Mouse (Mus musculus) liver, adult 2 months (tissue): ENCODE data around the gene Il1b.

Source experiments
- CTCF ChIP-seq: fragments of 200-500 bp; IDR thresholded peaks from 2 replicates; pipeline ENCODE4 v1.5.1; 2011; ENCODE audit warnings: low read depth, low read length, control low read depth
- POLR2A ChIP-seq: fragments of 200-500 bp; IDR thresholded peaks from 2 replicates; pipeline ENCODE4 v1.6.1; 2011; ENCODE audit warnings: low read length, control low read depth; ENCODE audit not compliant: insufficient read depth; ENCODE audit errors: extremely low read depth

DNA sequence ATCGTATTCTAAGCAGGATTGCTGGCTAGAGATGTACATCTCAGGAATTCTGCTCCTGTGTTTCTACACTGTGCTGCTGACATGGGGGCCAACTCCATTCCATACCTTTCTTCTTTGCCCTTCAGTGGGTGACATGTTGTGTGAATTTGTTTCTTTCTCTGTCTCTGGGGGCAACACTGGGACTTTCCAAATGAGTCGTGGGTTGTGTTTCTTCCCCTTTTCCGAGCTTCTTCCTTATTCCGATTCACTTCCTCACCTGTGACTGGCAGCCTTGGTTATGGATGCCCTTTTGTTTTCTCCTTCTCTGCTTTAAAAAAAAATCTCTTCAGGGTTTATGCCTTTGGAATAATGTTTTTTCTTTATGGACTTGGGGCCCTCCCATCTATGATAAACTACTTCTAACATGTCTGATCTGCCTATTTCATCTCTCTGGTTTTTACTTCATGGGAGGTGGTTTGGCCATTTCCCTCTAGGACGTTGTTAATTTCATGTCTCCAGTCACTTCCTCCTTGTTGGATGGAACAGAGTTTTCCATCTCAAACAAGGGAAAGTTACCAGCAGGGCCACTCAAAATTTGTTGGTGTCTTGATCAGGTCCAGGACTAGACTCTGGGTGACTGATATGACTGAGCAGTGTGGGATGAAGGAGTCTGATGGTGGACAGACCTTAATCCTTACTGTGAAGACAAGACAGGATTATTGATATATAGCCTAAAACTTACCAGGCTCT is 10.0 kb upstream of the Il1b start:
- TF ChIP-seq POLR2A (no peak), CTCF (no peak)
